Mouse (Mus musculus) limb, embryonic 12.5 days (tissue): ENCODE measurements at regions not wholly inside any gene's neighbourhood (a gene's known extent, or its start where the extent isn't known, plus 50 kb on each side); places are given as distances from the start of the nearest gene placed in this dataset.

Experiments
- ATAC-seq: fragments of 200-750 bp; cut with Nextera tagmentation; 2 replicates; pipeline ENCODE4 v1.8.0; 2017; ENCODE audit warnings: low read depth, moderate TSS enrichment; ENCODE audit not compliant: insufficient number of reproducible peaks, insufficient read depth, low FRiP score, low TSS enrichment
- H3K27ac ChIP-seq: fragments of 300-500 bp; sonication (generic); 2 replicates; pipeline ENCODE4 v1.5.1; 2016; ENCODE audit warnings: mild to moderate bottlenecking, moderate library complexity
- H3K27me3 ChIP-seq: fragments of 300-500 bp; sonication (generic); 2 replicates; pipeline ENCODE4 v1.6.1; 2016; ENCODE audit warnings: mild to moderate bottlenecking, moderate library complexity
- H3K36me3 ChIP-seq: fragments of 300-500 bp; sonication (generic); 2 replicates; pipeline ENCODE4 v1.6.1; 2016; ENCODE audit warnings: mild to moderate bottlenecking, moderate library complexity
- H3K4me1 ChIP-seq: fragments of 300-500 bp; sonication (generic); replicated peaks from 2 replicates; pipeline ENCODE4 v1.6.1; 2016
- H3K4me2 ChIP-seq: fragments of 300-500 bp; sonication (generic); 2 replicates; pipeline ENCODE4 v1.6.1; 2016; ENCODE audit warnings: mild to moderate bottlenecking, moderate library complexity
- H3K4me3 ChIP-seq: fragments of 300-500 bp; sonication (generic); replicated peaks from 2 replicates; pipeline ENCODE4 v1.5.1; 2016; ENCODE audit warnings: mild to moderate bottlenecking
- H3K9ac ChIP-seq: fragments of 300-500 bp; sonication (generic); replicated peaks from 2 replicates; pipeline ENCODE4 v1.6.1; 2016; ENCODE audit warnings: mild to moderate bottlenecking, moderate library complexity
- H3K9me3 ChIP-seq: fragments of 300-500 bp; sonication (generic); 2 replicates; pipeline ENCODE4 v1.6.1; 2016; ENCODE audit warnings: mild to moderate bottlenecking, moderate library complexity
- WGBS: fragments of 180-500 bp; shearing (Covaris S2); methylation state at CpG from one replicate; pipeline ENCODE4 v1.1.7; 2016; 5-methylcytosine and 5-hydroxymethylcytosine counted together

- Histone ChIP-seq H3K9ac (no peak overlapping the region), H3K27me3 (no peaks in the 10 kb centered on the region), H3K4me1 (no peaks in the 10 kb centered on the region), H3K4me2 (no peak overlapping the region), H3K4me3 (no peak overlapping the region), H3K27ac (no peak overlapping the region), H3K36me3 (no peaks in the 10 kb centered on the region), H3K9me3 (no peaks in the 10 kb centered on the region)
- WGBS: 74% methylated on average over 3 of the region's 3 CpGs
- ATAC-seq: no peak
Observed at GRCm38 (mm10) chr15:63238601-63239000, 606.4 kb downstream of the Gsdmc2 start.

GRCm38 (mm10) chr15:63218393-63219060 is 626.5 kb downstream of the Gsdmc2 start:
- WGBS: 67% methylated on average over 2 of the region's 2 CpGs
- Histone ChIP-seq H3K27me3 (peaks cover 3% of the 10 kb centered on the region; the same call in 1 of the 2 replicates), H3K9ac (no peak overlapping the region), H3K27ac (no peak overlapping the region), H3K4me3 (no peak overlapping the region), H3K4me2 (no peak overlapping the region), H3K4me1 (no peaks in the 10 kb centered on the region; the same call in 1 of the 2 replicates), H3K9me3 (no peaks in the 10 kb centered on the region), H3K36me3 (no peaks in the 10 kb centered on the region)
- peak; percentile 66; the same call in 1 of the 2 replicates for ATAC-seq

- ATAC-seq: no peak
- H3K9me3 ChIP-seq: no peaks in the 10 kb centered on the region
- H3K27ac ChIP-seq: no peak overlapping the region
- H3K4me3 ChIP-seq: no peak overlapping the region
- no peaks in the 10 kb centered on the region for H3K36me3 ChIP-seq
- H3K4me1 ChIP-seq: no peaks in the 10 kb centered on the region
- whole genome bisulfite sequencing: 85% methylated on average over 1 of the region's 1 CpGs
- no peak overlapping the region for H3K4me2 ChIP-seq
- H3K27me3 ChIP-seq: no peaks in the 10 kb centered on the region
- H3K9ac ChIP-seq: no peak overlapping the region
Observed at GRCm38 (mm10) chr15:63205150-63205549, 639.8 kb downstream of the Gsdmc2 start.

- Histone ChIP-seq H3K9me3 (no peaks in the 10 kb centered on the region), H3K27me3 (no peaks in the 10 kb centered on the region), H3K36me3 (no peaks in the 10 kb centered on the region), H3K4me3 (no peak overlapping the region), H3K9ac (no peak overlapping the region), H3K27ac (no peak overlapping the region), H3K4me2 (no peak overlapping the region), H3K4me1 (peaks cover 29% of the 10 kb centered on the region)
- WGBS: 80% methylated on average over 2 of the region's 2 CpGs
- ATAC-seq: no peak
Observed at GRCm38 (mm10) chr15:63195031-63195430, 649.9 kb downstream of the Gsdmc2 start.

GRCm38 (mm10) chr15:63194492-63194797 is 650.5 kb downstream of the Gsdmc2 start:
- Histone ChIP-seq H3K36me3 (no peaks in the 10 kb centered on the region), H3K9me3 (no peaks in the 10 kb centered on the region), H3K9ac (no peak overlapping the region), H3K4me3 (no peak overlapping the region), H3K4me1 (peaks cover 32% of the 10 kb centered on the region), H3K27me3 (no peaks in the 10 kb centered on the region), H3K4me2 (no peak overlapping the region), H3K27ac (no peak overlapping the region)
- WGBS: no CpG with 5 or more reads among the region's 1 CpGs
- no peak for ATAC-seq

- no peak overlapping the region for H3K4me2 ChIP-seq
- no peak overlapping the region for H3K4me3 ChIP-seq
- ATAC-seq: peak; percentile 15; the same call in 1 of the 2 replicates
- no peaks in the 10 kb centered on the region for H3K27me3 ChIP-seq
- H3K9me3 ChIP-seq: no peaks in the 10 kb centered on the region
- H3K36me3 ChIP-seq: no peaks in the 10 kb centered on the region
- H3K9ac ChIP-seq: no peak overlapping the region
- peaks cover 32% of the 10 kb centered on the region for H3K4me1 ChIP-seq
- no peak overlapping the region for H3K27ac ChIP-seq
- 54% methylated on average over 2 of the region's 2 CpGs for WGBS
Observed at GRCm38 (mm10) chr15:63193617-63194491, 651.1 kb downstream of the Gsdmc2 start.

- Histone ChIP-seq H3K4me3 (no peak overlapping the region), H3K36me3 (no peaks in the 10 kb centered on the region), H3K4me1 (peaks cover 32% of the 10 kb centered on the region), H3K27ac (no peak overlapping the region), H3K27me3 (no peaks in the 10 kb centered on the region), H3K4me2 (no peak overlapping the region), H3K9ac (no peak overlapping the region), H3K9me3 (no peaks in the 10 kb centered on the region)
- 37% methylated on average over 2 of the region's 2 CpGs for WGBS
- ATAC-seq: no peak
Observed at GRCm38 (mm10) chr15:63191731-63192130, 653.2 kb downstream of the Gsdmc2 start.

GRCm38 (mm10) chr15:63190086-63190485 is 654.9 kb downstream of the Gsdmc2 start:
- Histone ChIP-seq H3K4me2 (no peak overlapping the region), H3K27ac (peak overlapping the region; percentile 72), H3K9me3 (no peaks in the 10 kb centered on the region), H3K4me1 (peaks cover 31% of the 10 kb centered on the region), H3K27me3 (no peaks in the 10 kb centered on the region), H3K4me3 (no peak overlapping the region), H3K9ac (no peak overlapping the region), H3K36me3 (no peaks in the 10 kb centered on the region)
- ATAC-seq: peak; percentile 56; the same call in 1 of the 2 replicates
- WGBS: 6% methylated on average over 2 of the region's 2 CpGs

GRCm38 (mm10) chr15:63171003-63171402 is 674.0 kb downstream of the Gsdmc2 start:
- Histone ChIP-seq H3K9me3 (no peaks in the 10 kb centered on the region), H3K4me3 (no peak overlapping the region), H3K4me1 (no peaks in the 10 kb centered on the region), H3K27me3 (no peaks in the 10 kb centered on the region), H3K36me3 (no peaks in the 10 kb centered on the region), H3K27ac (no peak overlapping the region), H3K9ac (no peak overlapping the region), H3K4me2 (no peak overlapping the region)
- no peak for ATAC-seq

GRCm38 (mm10) chr15:63170171-63170570 is 674.8 kb downstream of the Gsdmc2 start:
- Histone ChIP-seq H3K4me3 (no peak overlapping the region), H3K9me3 (no peaks in the 10 kb centered on the region), H3K4me1 (no peaks in the 10 kb centered on the region), H3K9ac (no peak overlapping the region), H3K27ac (no peak overlapping the region), H3K4me2 (no peak overlapping the region), H3K36me3 (no peaks in the 10 kb centered on the region), H3K27me3 (no peaks in the 10 kb centered on the region)
- 59% methylated on average over 1 of the region's 1 CpGs for WGBS
- ATAC-seq: no peak

- no peak for ATAC-seq
- Histone ChIP-seq H3K4me2 (no peak overlapping the region), H3K27me3 (no peaks in the 10 kb centered on the region), H3K27ac (no peak overlapping the region), H3K4me3 (no peak overlapping the region), H3K9ac (no peak overlapping the region), H3K36me3 (no peaks in the 10 kb centered on the region), H3K4me1 (peaks cover 5% of the 10 kb centered on the region), H3K9me3 (no peaks in the 10 kb centered on the region)
Observed at GRCm38 (mm10) chr15:63166411-63166810, 678.6 kb downstream of the Gsdmc2 start.
